Mouse (Mus musculus): ENCODE results near the gene Nelfe. TPM values are rescaled to one million over a fixed set of nuclear protein-coding genes. Genes with fewer than 3 reads are reported as not detected.

The Nelfe gene
- polyA plus RNA-seq, 1 experiment from 2014 or later = 132 TPM

GRCm38 (mm10) chr17:34854761-34855160 is 4.6 kb downstream of the Nelfe start:
- H3K36me3 ChIP-seq (ENCODE audit: control insufficient read depth, insufficient read depth, low read length) = peaks cover 3% of the 10 kb centered on the region
- H3K9me3 ChIP-seq (ENCODE audit: control insufficient read depth, low read length) = no peaks in the 10 kb centered on the region
- 82% methylated on average over 3 of the region's 3 CpGs for WGBS

GRCm38 (mm10) chr17:34855825-34856224 is 5.6 kb downstream of the Nelfe start:
- Histone ChIP-seq H3K36me3 (ENCODE audit: control insufficient read depth, insufficient read depth, low read length) (peaks cover 3% of the 10 kb centered on the region), H3K4me3 (ENCODE audit: low read depth, low read length) (no peak overlapping the region), H3K27me3 (ENCODE audit: control insufficient read depth, insufficient read depth, low read length) (no peaks in the 10 kb centered on the region), H3K4me2 (ENCODE audit: low read depth) (no peak overlapping the region), H3K27ac (ENCODE audit: low read depth, low read length) (no peak overlapping the region), H3K4me1 (ENCODE audit: control insufficient read depth, insufficient read depth, low read length) (peaks cover 5% of the 10 kb centered on the region; the same call in 1 of the 2 replicates), H3K9ac (ENCODE audit: low read length) (no peak overlapping the region), H3K9me3 (ENCODE audit: control insufficient read depth, low read length) (no peaks in the 10 kb centered on the region)
- 51% methylated on average over 3 of the region's 3 CpGs for WGBS
- DNase-seq (ENCODE audit: low spot score) = peak; percentile 56
- no peak for ATAC-seq (ENCODE audit: insufficient read depth, low FRiP score, low TSS enrichment)

More at GRCm38 (mm10) chr17:34854761-34855160, 4.6 kb downstream of the Nelfe start:
- no peak overlapping the region for H3K27ac ChIP-seq (ENCODE audit: low read depth, low read length)
- ATAC-seq (ENCODE audit: insufficient read depth, low FRiP score, low TSS enrichment) = no peak
- DNase-seq (ENCODE audit: low spot score) = no peak
- H3K9ac ChIP-seq (ENCODE audit: low read length) = no peak overlapping the region
- no peak overlapping the region for H3K4me2 ChIP-seq (ENCODE audit: low read depth)
- H3K4me1 ChIP-seq (ENCODE audit: control insufficient read depth, insufficient read depth, low read length) = peaks cover 6% of the 10 kb centered on the region; the same call in 1 of the 2 replicates
- no peaks in the 10 kb centered on the region for H3K27me3 ChIP-seq (ENCODE audit: control insufficient read depth, insufficient read depth, low read length)
- H3K4me3 ChIP-seq (ENCODE audit: low read depth, low read length) = no peak overlapping the region

- Histone ChIP-seq H3K27me3 (ENCODE audit: control insufficient read depth, insufficient read depth, low read length) (no peaks in the 10 kb centered on the region), H3K27ac (ENCODE audit: low read depth, low read length) (no peak overlapping the region), H3K9me3 (ENCODE audit: control insufficient read depth, low read length) (no peaks in the 10 kb centered on the region), H3K4me1 (ENCODE audit: control insufficient read depth, insufficient read depth, low read length) (no peaks in the 10 kb centered on the region), H3K4me2 (ENCODE audit: low read depth) (no peak overlapping the region), H3K36me3 (ENCODE audit: control insufficient read depth, insufficient read depth, low read length) (peaks cover 3% of the 10 kb centered on the region), H3K9ac (ENCODE audit: low read length) (no peak overlapping the region), H3K4me3 (ENCODE audit: low read depth, low read length) (no peak overlapping the region)
- 91% methylated on average over 4 of the region's 4 CpGs for WGBS
- ATAC-seq (ENCODE audit: insufficient read depth, low FRiP score, low TSS enrichment) (no peak), DNase-seq (ENCODE audit: low spot score) (no peak)
These were observed 8.5 kb downstream of the Nelfe start for GRCm38 (mm10) chr17:34858670-34859069.

- no peaks in the 10 kb centered on the region for H3K36me3 ChIP-seq (ENCODE audit: control insufficient read depth, insufficient read depth, low read length)
- H3K9me3 ChIP-seq (ENCODE audit: control insufficient read depth, low read length) = no peaks in the 10 kb centered on the region
- no peak overlapping the region for H3K4me3 ChIP-seq (ENCODE audit: low read depth, low read length)
- H3K9ac ChIP-seq (ENCODE audit: low read length) = no peak overlapping the region
- H3K27ac ChIP-seq (ENCODE audit: low read depth, low read length) = no peak overlapping the region
- H3K27me3 ChIP-seq (ENCODE audit: control insufficient read depth, insufficient read depth, low read length) = no peaks in the 10 kb centered on the region
- DNase-seq (ENCODE audit: low spot score) (no peak), ATAC-seq (ENCODE audit: insufficient read depth, low FRiP score, low TSS enrichment) (no peak)
- 87% methylated on average over 9 of the region's 9 CpGs for WGBS
- no peak overlapping the region for H3K4me2 ChIP-seq (ENCODE audit: low read depth)
- H3K4me1 ChIP-seq (ENCODE audit: control insufficient read depth, insufficient read depth, low read length) = no peaks in the 10 kb centered on the region
These were observed 10.3 kb downstream of the Nelfe start for GRCm38 (mm10) chr17:34860514-34860913.

- Histone ChIP-seq H3K9me3 (ENCODE audit: control insufficient read depth, low read length) (no peaks in the 10 kb centered on the region), H3K4me1 (ENCODE audit: control insufficient read depth, insufficient read depth, low read length) (no peaks in the 10 kb centered on the region), H3K4me2 (ENCODE audit: low read depth) (no peak overlapping the region), H3K27me3 (ENCODE audit: control insufficient read depth, insufficient read depth, low read length) (no peaks in the 10 kb centered on the region), H3K9ac (ENCODE audit: low read length) (no peak overlapping the region), H3K27ac (ENCODE audit: low read depth, low read length) (no peak overlapping the region), H3K4me3 (ENCODE audit: low read depth, low read length) (no peak overlapping the region), H3K36me3 (ENCODE audit: control insufficient read depth, insufficient read depth, low read length) (no peaks in the 10 kb centered on the region)
- ATAC-seq (ENCODE audit: insufficient read depth, low FRiP score, low TSS enrichment) = no peak
- no peak for DNase-seq (ENCODE audit: low spot score)
- 70% methylated on average over 13 of the region's 13 CpGs for WGBS
These were observed 11.7 kb downstream of the Nelfe start for GRCm38 (mm10) chr17:34861704-34862415.

GRCm38 (mm10) chr17:34862416-34863081 is 12.4 kb downstream of the Nelfe start, which contains the start of gene Cfb:
Cfb (minus strand) TSS chr17:34862518.
- H3K9ac ChIP-seq (ENCODE audit: low read length) = no peak within 1 kb of the TSS
- WGBS = 65% methylated on average over 8 of the region's 8 CpGs

GRCm38 (mm10) chr17:34865981-34866380 is 15.8 kb downstream of the Nelfe start:
- no peak overlapping the region for H3K4me3 ChIP-seq (ENCODE audit: low read depth, low read length)
- no peak overlapping the region for H3K27ac ChIP-seq (ENCODE audit: low read depth, low read length)
- H3K27me3 ChIP-seq (ENCODE audit: control insufficient read depth, insufficient read depth, low read length) = no peaks in the 10 kb centered on the region
- no peaks in the 10 kb centered on the region for H3K36me3 ChIP-seq (ENCODE audit: control insufficient read depth, insufficient read depth, low read length)
- no peak overlapping the region for H3K4me2 ChIP-seq (ENCODE audit: low read depth)
- no peak overlapping the region for H3K9ac ChIP-seq (ENCODE audit: low read length)
- DNase-seq (ENCODE audit: low spot score) = no peak
- 70% methylated on average over 7 of the region's 7 CpGs for WGBS
- H3K9me3 ChIP-seq (ENCODE audit: control insufficient read depth, low read length) = no peaks in the 10 kb centered on the region
- no peaks in the 10 kb centered on the region for H3K4me1 ChIP-seq (ENCODE audit: control insufficient read depth, insufficient read depth, low read length)
- no peak for ATAC-seq (ENCODE audit: insufficient read depth, low FRiP score, low TSS enrichment)

More at GRCm38 (mm10) chr17:34862416-34863081, 12.4 kb downstream of the Nelfe start, which contains the start of gene Cfb:
- ATAC-seq (ENCODE audit: insufficient read depth, low FRiP score, low TSS enrichment) = no peak
- Histone ChIP-seq H3K4me3 (ENCODE audit: low read depth, low read length) (no peak within 1 kb of the TSS), H3K27ac (ENCODE audit: low read depth, low read length) (no peak within 1 kb of the TSS), H3K9me3 (ENCODE audit: control insufficient read depth, low read length) (no peaks in the 10 kb centered on the region), H3K27me3 (ENCODE audit: control insufficient read depth, insufficient read depth, low read length) (no peaks in the 10 kb centered on the region), H3K4me2 (ENCODE audit: low read depth) (no peak within 1 kb of the TSS), H3K36me3 (ENCODE audit: control insufficient read depth, insufficient read depth, low read length) (no peaks in the 10 kb centered on the region), H3K4me1 (ENCODE audit: control insufficient read depth, insufficient read depth, low read length) (no peaks in the 10 kb centered on the region)
- DNase-seq (ENCODE audit: low spot score) = no peak

GRCm38 (mm10) chr17:34874321-34874720 is 24.1 kb downstream of the Nelfe start:
- no peaks in the 10 kb centered on the region for H3K36me3 ChIP-seq (ENCODE audit: control insufficient read depth, insufficient read depth, low read length)
- no peak overlapping the region for H3K4me3 ChIP-seq (ENCODE audit: low read depth, low read length)
- H3K4me1 ChIP-seq (ENCODE audit: control insufficient read depth, insufficient read depth, low read length) = no peaks in the 10 kb centered on the region
- no peak overlapping the region for H3K4me2 ChIP-seq (ENCODE audit: low read depth)
- no peak overlapping the region for H3K9ac ChIP-seq (ENCODE audit: low read length)
- no peaks in the 10 kb centered on the region for H3K27me3 ChIP-seq (ENCODE audit: control insufficient read depth, insufficient read depth, low read length)
- no peak overlapping the region for H3K27ac ChIP-seq (ENCODE audit: low read depth, low read length)
- ATAC-seq (ENCODE audit: insufficient read depth, low FRiP score, low TSS enrichment) (no peak), DNase-seq (ENCODE audit: low spot score) (no peak)
- no peaks in the 10 kb centered on the region for H3K9me3 ChIP-seq (ENCODE audit: control insufficient read depth, low read length)
- WGBS = 92% methylated on average over 6 of the region's 6 CpGs

Data from neural tube, embryonic 11.5 days (tissue).